Mouse (Mus musculus) c-Kit-positive CD71-negative TER-119-negative erythroid progenitor cells, embryonic 14.5 days (primary cell): ENCODE measurements around the gene Liph.
"Not testable (repeated sequence)": the region's sequence is repeated elsewhere in the genome, so short reads cannot be mapped to it uniquely, and the experiment has no call there.

Experiments
- DNase-seq: peaks from one replicate; pipeline ENCODE4 v3.0.0-alpha.2; 2013; ENCODE audit warnings: low read depth

Liph gene

GRCm38 (mm10) chr16:21995304-21995703 is at the start of gene Liph:
Gene Liph (minus strand): TSS chr16:21995663.
- no peak for DNase-seq

- no peak for DNase-seq
Measured at GRCm38 (mm10) chr16:22043830-22044229, 48.4 kb upstream of the Liph start.

GRCm38 (mm10) chr16:22039978-22040377 is 44.5 kb upstream of the Liph start:
- no peak for DNase-seq

GRCm38 (mm10) chr16:22038554-22038953 is 43.1 kb upstream of the Liph start:
- no peak for DNase-seq

GRCm38 (mm10) chr16:22027474-22027873 is 32.0 kb upstream of the Liph start:
- DNase-seq, result no peak

- no peak for DNase-seq
Measured at GRCm38 (mm10) chr16:22022122-22022521, 26.7 kb upstream of the Liph start.

- DNase-seq, result no peak
Measured at GRCm38 (mm10) chr16:22015569-22015968, 20.1 kb upstream of the Liph start.

GRCm38 (mm10) chr16:22009596-22009995 is 14.1 kb upstream of the Liph start:
- DNase-seq, result no peak

- DNase-seq, result peak; percentile 100
Measured at GRCm38 (mm10) chr16:22009099-22009584, 13.7 kb upstream of the Liph start, which contains the start of gene Senp2. Gene Senp2 (plus strand): TSS chr16:22009484.

- DNase-seq, result no peak
Measured at GRCm38 (mm10) chr16:22001606-22002005, 6.1 kb upstream of the Liph start.

GRCm38 (mm10) chr16:22001172-22001571 is 5.7 kb upstream of the Liph start:
- DNase-seq, result no peak

GRCm38 (mm10) chr16:21999941-22000690 is 4.7 kb upstream of the Liph start:
- no peak for DNase-seq

GRCm38 (mm10) chr16:21998061-21998460 is 2.6 kb upstream of the Liph start:
- no peak for DNase-seq

- DNase-seq, result no peak
Measured at GRCm38 (mm10) chr16:21996881-21997641, 1.6 kb upstream of the Liph start.

- no peak for DNase-seq
Measured at GRCm38 (mm10) chr16:21996402-21996801, 939 bp upstream of the Liph start.

GRCm38 (mm10) chr16:21991774-21992173 is 3.7 kb downstream of the Liph start:
- no peak for DNase-seq

GRCm38 (mm10) chr16:21990893-21991292 is 4.6 kb downstream of the Liph start:
- DNase-seq, result not testable (repeated sequence)

GRCm38 (mm10) chr16:21987956-21988355 is 7.5 kb downstream of the Liph start:
- DNase-seq, result no peak

GRCm38 (mm10) chr16:21986191-21986590 is 9.3 kb downstream of the Liph start:
- DNase-seq, result no peak

GRCm38 (mm10) chr16:21984091-21984490 is 11.4 kb downstream of the Liph start:
- no peak for DNase-seq

- no peak for DNase-seq
Measured at GRCm38 (mm10) chr16:21983581-21983980, 11.9 kb downstream of the Liph start.

- DNase-seq, result no peak
Measured at GRCm38 (mm10) chr16:21983146-21983545, 12.3 kb downstream of the Liph start.

GRCm38 (mm10) chr16:21977347-21977746 is 18.1 kb downstream of the Liph start:
- no peak for DNase-seq
